Mouse (Mus musculus): ENCODE results near the gene Slpi. TPM values are rescaled to one million over a fixed set of nuclear protein-coding genes. Genes with fewer than 3 reads are reported as not detected.

Gene Slpi
- total and polyA plus RNA-seq, 3 experiments = not detected

Other genes starting within 250 kb of the Slpi start
- gene Kcns1, start 218.0 kb downstream of the Slpi start, total RNA-seq (2012; rRNA removed) = not detected in 2 replicates
- not detected for gene Kcns1, start 218.0 kb downstream of the Slpi start, polyA plus RNA-seq (2012; ENCODE audit: insufficient read depth in 1 of 2, insufficient read length in 2 of 2, low read depth in 1 of 2, low replicate concordance in 2 of 2, missing spikeins in 1 of 2)
- gene Wfdc5, start 206.4 kb downstream of the Slpi start, total RNA-seq (2012; rRNA removed) = not detected in 2 replicates
- not detected for gene Wfdc5, start 206.4 kb downstream of the Slpi start, polyA plus RNA-seq (2012; ENCODE audit: insufficient read depth in 1 of 2, insufficient read length in 2 of 2, low read depth in 1 of 2, low replicate concordance in 2 of 2, missing spikeins in 1 of 2)
- gene Wfdc12, start 198.5 kb downstream of the Slpi start, total RNA-seq (2012; rRNA removed) = not detected in 2 replicates
- under 1 TPM in 1 of 2 experiments, not detected in 1; 0.10 TPM for gene Wfdc12, start 198.5 kb downstream of the Slpi start, polyA plus RNA-seq (2012; ENCODE audit: insufficient read depth in 1 of 2, insufficient read length in 2 of 2, low read depth in 1 of 2, low replicate concordance in 2 of 2, missing spikeins in 1 of 2)
- gene Wfdc15a, start 189.0 kb downstream of the Slpi start, total RNA-seq (2012; rRNA removed) = not detected in 2 replicates
- not detected for gene Wfdc15a, start 189.0 kb downstream of the Slpi start, polyA plus RNA-seq (2012; ENCODE audit: insufficient read depth in 1 of 2, insufficient read length in 2 of 2, low read depth in 1 of 2, low replicate concordance in 2 of 2, missing spikeins in 1 of 2)
- gene Wfdc15b, start 167.4 kb downstream of the Slpi start, total RNA-seq (2012; rRNA removed) = not detected in 2 replicates
- gene Wfdc15b, start 167.4 kb downstream of the Slpi start, polyA plus RNA-seq (2012; ENCODE audit: insufficient read depth in 1 of 2, insufficient read length in 2 of 2, low read depth in 1 of 2, low replicate concordance in 2 of 2, missing spikeins in 1 of 2) = not detected
- gene Svs2, start 150.6 kb downstream of the Slpi start, total RNA-seq (2012; rRNA removed) = not detected in 2 replicates
- gene Svs2, start 150.6 kb downstream of the Slpi start, polyA plus RNA-seq (2012; ENCODE audit: insufficient read depth in 1 of 2, insufficient read length in 2 of 2, low read depth in 1 of 2, low replicate concordance in 2 of 2, missing spikeins in 1 of 2) = not detected
- not detected in 2 replicates for gene Svs3b, start 132.5 kb downstream of the Slpi start, total RNA-seq (2012; rRNA removed)
- gene Svs3b, start 132.5 kb downstream of the Slpi start, polyA plus RNA-seq (2012; ENCODE audit: insufficient read depth in 1 of 2, insufficient read length in 2 of 2, low read depth in 1 of 2, low replicate concordance in 2 of 2, missing spikeins in 1 of 2) = not detected
- gene Svs4, start 110.6 kb downstream of the Slpi start, total RNA-seq (2012; rRNA removed) = not detected in 2 replicates
- not detected for gene Svs4, start 110.6 kb downstream of the Slpi start, polyA plus RNA-seq (2012; ENCODE audit: insufficient read depth in 1 of 2, insufficient read length in 2 of 2, low read depth in 1 of 2, low replicate concordance in 2 of 2, missing spikeins in 1 of 2)
- not detected in 2 replicates for gene Svs3a, start 99.8 kb downstream of the Slpi start, total RNA-seq (2012; rRNA removed)
- gene Svs3a, start 99.8 kb downstream of the Slpi start, polyA plus RNA-seq (2012; ENCODE audit: insufficient read depth in 1 of 2, insufficient read length in 2 of 2, low read depth in 1 of 2, low replicate concordance in 2 of 2, missing spikeins in 1 of 2) = not detected
- not detected in 2 replicates for gene Svs6, start 72.3 kb downstream of the Slpi start, total RNA-seq (2012; rRNA removed)
- not detected for gene Svs6, start 72.3 kb downstream of the Slpi start, polyA plus RNA-seq (2012; ENCODE audit: insufficient read depth in 1 of 2, insufficient read length in 2 of 2, low read depth in 1 of 2, low replicate concordance in 2 of 2, missing spikeins in 1 of 2)
- not detected in 2 replicates for gene Svs5, start 56.4 kb downstream of the Slpi start, total RNA-seq (2012; rRNA removed)
- gene Svs5, start 56.4 kb downstream of the Slpi start, polyA plus RNA-seq (2012; ENCODE audit: insufficient read depth in 1 of 2, insufficient read length in 2 of 2, low read depth in 1 of 2, low replicate concordance in 2 of 2, missing spikeins in 1 of 2) = not detected
- not detected in 2 replicates for gene Rbpjl, start 14.0 kb upstream of the Slpi start, total RNA-seq (2012; rRNA removed)
- gene Rbpjl, start 14.0 kb upstream of the Slpi start, polyA plus RNA-seq (2012; ENCODE audit: insufficient read depth in 1 of 2, insufficient read length in 2 of 2, low read depth in 1 of 2, low replicate concordance in 2 of 2, missing spikeins in 1 of 2) = under 1 TPM in 1 of 2 experiments, not detected in 1; 0.07 TPM
- not detected in 2 replicates for gene Matn4, start 16.1 kb upstream of the Slpi start, total RNA-seq (2012; rRNA removed)
- gene Matn4, start 16.1 kb upstream of the Slpi start, polyA plus RNA-seq (2012; ENCODE audit: insufficient read depth in 1 of 2, insufficient read length in 2 of 2, low read depth in 1 of 2, low replicate concordance in 2 of 2, missing spikeins in 1 of 2) = not detected
- gene Sdc4, start 54.8 kb upstream of the Slpi start, total RNA-seq (2012; rRNA removed) = not detected in 2 replicates
- gene Sdc4, start 54.8 kb upstream of the Slpi start, polyA plus RNA-seq (2012; ENCODE audit: insufficient read depth in 1 of 2, insufficient read length in 2 of 2, low read depth in 1 of 2, low replicate concordance in 2 of 2, missing spikeins in 1 of 2) = not detected
- 94.3 and 96.5 TPM in 2 replicates for gene Sys1, start 67.9 kb upstream of the Slpi start, total RNA-seq (2012; rRNA removed)
- gene Sys1, start 67.9 kb upstream of the Slpi start, polyA plus RNA-seq (2012; ENCODE audit: insufficient read depth in 1 of 2, insufficient read length in 2 of 2, low read depth in 1 of 2, low replicate concordance in 2 of 2, missing spikeins in 1 of 2) = 10 to 100 TPM in 1 of 2 experiments, not detected in 1; 85.8 TPM
- gene Gm20458, start 71.9 kb upstream of the Slpi start, total RNA-seq (2012; rRNA removed) = 1.0 TPM in 1 of 2 replicates, not detected in the other
- gene Gm20458, start 71.9 kb upstream of the Slpi start, polyA plus RNA-seq (2012; ENCODE audit: insufficient read depth in 1 of 2, insufficient read length in 2 of 2, low read depth in 1 of 2, low replicate concordance in 2 of 2, missing spikeins in 1 of 2) = 10 to 100 TPM in 1 of 2 experiments, not detected in 1; 19.2 TPM
- not detected in 2 replicates for gene Trp53tg5, start 84.6 kb upstream of the Slpi start, total RNA-seq (2012; rRNA removed)
- under 1 TPM in 1 of 2 experiments, not detected in 1; 0.13 TPM for gene Trp53tg5, start 84.6 kb upstream of the Slpi start, polyA plus RNA-seq (2012; ENCODE audit: insufficient read depth in 1 of 2, insufficient read length in 2 of 2, low read depth in 1 of 2, low replicate concordance in 2 of 2, missing spikeins in 1 of 2)
- 11.9 and 13.1 TPM in 2 replicates for gene Dbndd2, start 97.0 kb upstream of the Slpi start, total RNA-seq (2012; rRNA removed)
- 1 to 10 TPM in 1 of 2 experiments, not detected in 1; 6.9 TPM for gene Dbndd2, start 97.0 kb upstream of the Slpi start, polyA plus RNA-seq (2012; ENCODE audit: insufficient read depth in 1 of 2, insufficient read length in 2 of 2, low read depth in 1 of 2, low replicate concordance in 2 of 2, missing spikeins in 1 of 2)
- gene Pigt, start 108.4 kb upstream of the Slpi start, total RNA-seq (2012; rRNA removed) = 35.8 and 39.8 TPM in 2 replicates
- gene Pigt, start 108.4 kb upstream of the Slpi start, polyA plus RNA-seq (2012; ENCODE audit: insufficient read depth in 1 of 2, insufficient read length in 2 of 2, low read depth in 1 of 2, low replicate concordance in 2 of 2, missing spikeins in 1 of 2) = 100 to 1,000 TPM in 1 of 2 experiments, not detected in 1; 115 TPM
- gene Wfdc2, start 173.3 kb upstream of the Slpi start, total RNA-seq (2012; rRNA removed) = not detected in 2 replicates
- not detected for gene Wfdc2, start 173.3 kb upstream of the Slpi start, polyA plus RNA-seq (2012; ENCODE audit: insufficient read depth in 1 of 2, insufficient read length in 2 of 2, low read depth in 1 of 2, low replicate concordance in 2 of 2, missing spikeins in 1 of 2)
- not detected in 2 replicates for gene Spint3, start 184.4 kb upstream of the Slpi start, total RNA-seq (2012; rRNA removed)
- gene Spint3, start 184.4 kb upstream of the Slpi start, polyA plus RNA-seq (2012; ENCODE audit: insufficient read depth in 1 of 2, insufficient read length in 2 of 2, low read depth in 1 of 2, low replicate concordance in 2 of 2, missing spikeins in 1 of 2) = not detected
- gene Wfdc6a, start 196.4 kb upstream of the Slpi start, total RNA-seq (2012; rRNA removed) = not detected in 2 replicates
- not detected for gene Wfdc6a, start 196.4 kb upstream of the Slpi start, polyA plus RNA-seq (2012; ENCODE audit: insufficient read depth in 1 of 2, insufficient read length in 2 of 2, low read depth in 1 of 2, low replicate concordance in 2 of 2, missing spikeins in 1 of 2)
- not detected in 2 replicates for gene Eppin, start 204.5 kb upstream of the Slpi start, total RNA-seq (2012; rRNA removed)
- not detected for gene Eppin, start 204.5 kb upstream of the Slpi start, polyA plus RNA-seq (2012; ENCODE audit: insufficient read depth in 1 of 2, insufficient read length in 2 of 2, low read depth in 1 of 2, low replicate concordance in 2 of 2, missing spikeins in 1 of 2)
- not detected in 2 replicates for gene Wfdc6b, start 224.4 kb upstream of the Slpi start, total RNA-seq (2012; rRNA removed)
- gene Wfdc6b, start 224.4 kb upstream of the Slpi start, polyA plus RNA-seq (2012; ENCODE audit: insufficient read depth in 1 of 2, insufficient read length in 2 of 2, low read depth in 1 of 2, low replicate concordance in 2 of 2, missing spikeins in 1 of 2) = not detected
- gene Wfdc8, start 224.5 kb upstream of the Slpi start, total RNA-seq (2012; rRNA removed) = not detected in 2 replicates
- gene Wfdc8, start 224.5 kb upstream of the Slpi start, polyA plus RNA-seq (2012; ENCODE audit: insufficient read depth in 1 of 2, insufficient read length in 2 of 2, low read depth in 1 of 2, low replicate concordance in 2 of 2, missing spikeins in 1 of 2) = not detected
- gene Wfdc16, start 249.7 kb upstream of the Slpi start, total RNA-seq (2012; rRNA removed) = not detected in 2 replicates
- not detected for gene Wfdc16, start 249.7 kb upstream of the Slpi start, polyA plus RNA-seq (2012; ENCODE audit: insufficient read depth in 1 of 2, insufficient read length in 2 of 2, low read depth in 1 of 2, low replicate concordance in 2 of 2, missing spikeins in 1 of 2)

Data from MEL (cell line).